Mouse (Mus musculus) MEL (cell line): Measurements from ENCODE around the gene Gm26741. TPM values are rescaled to one million over a fixed set of nuclear protein-coding genes. Genes with fewer than 3 reads are reported as not detected.

Experiments used
- DNase-seq: peaks from one replicate; pipeline ENCODE4 v3.0.0; 2011; ENCODE audit warnings: low read depth, low spot score
- H3K27ac ChIP-seq: 2 replicates; pipeline ENCODE4 v1.5.1; 2012; ENCODE audit warnings: low read depth, mild to moderate bottlenecking, control low read depth, low read length, moderate library complexity; ENCODE audit not compliant: control insufficient read depth
- H3K27me3 ChIP-seq, 2 experiments: fragments of 150-350 bp in 1 of 2; sonication (generic) in 1 of 2; 2 replicates each; pipeline ENCODE4 v1.6.1; 2012; ENCODE audit warnings: low read length in 2 of 2, mild to moderate bottlenecking in 2 of 2, improper control_type of control experiment in 1 of 2, moderate library complexity in 1 of 2; ENCODE audit not compliant: insufficient read depth in 2 of 2, control insufficient read depth in 1 of 2
- H3K36me3 ChIP-seq, 2 experiments: 2 replicates each; pipeline ENCODE4 v1.6.1; 2012 to 2014; ENCODE audit warnings: low read length in 2 of 2, improper control_type of control experiment in 1 of 2, inconsistent platforms in 1 of 2, mild to moderate bottlenecking in 1 of 2; ENCODE audit not compliant: insufficient read depth in 2 of 2, control insufficient read depth in 1 of 2
- H3K4me1 ChIP-seq, 2 experiments: fragments of 150-350 bp in 1 of 2; sonication (generic) in 1 of 2; 2 replicates each; pipeline ENCODE4 v1.6.1; 2012; ENCODE audit warnings: low read length in 2 of 2, improper control_type of control experiment in 1 of 2, mild to moderate bottlenecking in 1 of 2; ENCODE audit not compliant: insufficient read depth in 2 of 2, control insufficient read depth in 1 of 2
- H3K4me3 ChIP-seq, 2 experiments: fragments of 150-350 bp in 1 of 2; sonication (generic) in 1 of 2; 2 replicates each; pipeline ENCODE4 v1.5.1; 2012; ENCODE audit warnings: low read depth in 2 of 2, low read length in 2 of 2, mild to moderate bottlenecking in 2 of 2, moderate library complexity in 2 of 2, control low read depth in 1 of 2, improper control_type of control experiment in 1 of 2; ENCODE audit not compliant: control insufficient read depth in 1 of 2, insufficient read depth in 1 of 2
- H3K79me2 ChIP-seq: 2 replicates; pipeline ENCODE4 v1.6.1; 2012; ENCODE audit warnings: mild to moderate bottlenecking, low read length, moderate library complexity; ENCODE audit not compliant: control insufficient read depth, poor library complexity, insufficient read depth
- H3K9ac ChIP-seq: 2 replicates; pipeline ENCODE4 v1.6.1; 2012; ENCODE audit warnings: low read depth, mild to moderate bottlenecking, control low read depth, low read length, moderate library complexity; ENCODE audit not compliant: control insufficient read depth, poor library complexity, severe bottlenecking
- H3K9me3 ChIP-seq: fragments of 150-350 bp; sonication (generic); replicated peaks from 2 replicates; pipeline ENCODE4 v1.6.1; 2012; ENCODE audit warnings: mild to moderate bottlenecking, low read length, improper control_type of control experiment, moderate library complexity; ENCODE audit not compliant: insufficient read depth
- CHD1 ChIP-seq: IDR thresholded peaks from 2 replicates; pipeline ENCODE4 v1.6.1; 2012; ENCODE audit warnings: low read depth, mild to moderate bottlenecking, inconsistent platforms, low read length, improper control_type of control experiment
- ELF1 ChIP-seq: IDR thresholded peaks from 2 replicates; pipeline ENCODE4 v1.6.1; 2014; ENCODE audit warnings: low read depth, mild to moderate bottlenecking, inconsistent platforms, low read length, improper control_type of control experiment, moderate library complexity
- HCFC1 ChIP-seq: IDR thresholded peaks from 2 replicates; pipeline ENCODE4 v1.6.1; 2012; ENCODE audit warnings: low read depth, mild to moderate bottlenecking, inconsistent platforms, low read length, improper control_type of control experiment, moderate library complexity
- MAFK ChIP-seq: IDR thresholded peaks from 2 replicates; pipeline ENCODE4 v1.6.1; 2011; ENCODE audit warnings: low read depth, mild to moderate bottlenecking, low read length, improper control_type of control experiment, borderline replicate concordance
- MAX ChIP-seq: IDR thresholded peaks from 2 replicates; pipeline ENCODE4 v1.6.1; 2011; ENCODE audit warnings: low read length, improper control_type of control experiment
- MYB ChIP-seq: IDR thresholded peaks from 2 replicates; pipeline ENCODE4 v1.6.1; 2011; ENCODE audit warnings: mild to moderate bottlenecking, low read depth, low read length, improper control_type of control experiment
- NRF1 ChIP-seq: IDR thresholded peaks from 2 replicates; pipeline ENCODE4 v1.6.1; 2014; ENCODE audit warnings: low read depth, mild to moderate bottlenecking, inconsistent platforms, low read length, improper control_type of control experiment, moderate library complexity; ENCODE audit not compliant: poor library complexity, insufficient read depth, severe bottlenecking
- ZC3H11A ChIP-seq: IDR thresholded peaks from 2 replicates; pipeline ENCODE4 v1.6.1; 2012; ENCODE audit warnings: low read depth, mild to moderate bottlenecking, inconsistent platforms, low read length, improper control_type of control experiment
- ZKSCAN1 ChIP-seq: IDR thresholded peaks from 2 replicates; pipeline ENCODE4 v1.6.1; 2012; ENCODE audit warnings: low read depth, mild to moderate bottlenecking, inconsistent platforms, low read length, improper control_type of control experiment, moderate library complexity
- ZMIZ1 ChIP-seq: IDR thresholded peaks from 2 replicates; pipeline ENCODE4 v1.6.1; 2012; ENCODE audit warnings: low read depth, mild to moderate bottlenecking, inconsistent platforms, low read length, improper control_type of control experiment, moderate library complexity
- polyA plus RNA-seq, 2 experiments: library from polyadenylated mRNA; stranded (reverse) in 1 of 2; unstranded in 1 of 2; fragments of >175 nt in 1 of 2; fragments of >200 nt in 1 of 2; gene quantifications; 2 replicates each; pipeline versions ENCODE4 v1.2.1 to v1.2.4; 2012; ENCODE audit warnings: low replicate concordance in 2 of 2, low read depth in 1 of 2; ENCODE audit not compliant: insufficient read length in 2 of 2, insufficient read depth in 1 of 2, missing spikeins in 1 of 2
- total RNA-seq: library from RNA; depleted of rRNA; stranded (reverse); fragments of 300-350 nt; gene quantifications from 2 replicates; pipeline ENCODE4 v1.2.3, GENCODE M21; 2012

Gene Gm26741
- total and polyA plus RNA-seq, 3 experiments, result not detected

GRCm38 (mm10) chr10:52381845-52382591 lies 23.5 kb downstream of the Gm26741 start, which contains the start of gene Gopc (continued):
- TF ChIP-seq ZMIZ1 (no peak), ZC3H11A (no peak), ZKSCAN1 (no peak), MYB (no peak)

DNA sequence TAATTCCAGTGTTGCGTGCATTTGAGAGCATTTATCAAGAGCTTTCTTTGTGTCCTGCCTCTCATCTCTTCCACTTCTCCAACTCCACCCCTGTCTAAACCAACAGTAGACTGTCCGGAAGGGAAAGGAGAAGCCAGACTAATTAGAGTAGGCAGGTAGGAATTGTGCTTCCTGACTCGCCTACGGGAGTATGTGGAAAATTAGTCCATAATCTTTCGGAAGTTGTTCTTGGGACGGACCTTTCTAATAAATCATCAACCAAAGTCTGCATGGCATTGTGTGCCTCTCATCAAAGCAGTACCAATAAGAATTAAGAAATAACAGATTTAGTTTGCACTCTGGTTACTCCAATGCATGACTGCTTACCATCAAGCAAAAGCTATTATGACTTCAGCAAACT lies 24.5 kb downstream of the Gm26741 start:
- peaks cover 11% of the 10 kb centered on the region for H3K79me2 ChIP-seq
- peaks cover 0 to 21% of the 10 kb centered on the region in 2 experiments; a peak in 2 of 4 replicates for H3K4me1 ChIP-seq
- H3K4me3 ChIP-seq, result peak overlapping the region; percentile 60 to 85
- no peaks in the 10 kb centered on the region for H3K9me3 ChIP-seq
- no peak for DNase-seq
- H3K36me3 ChIP-seq, result peaks cover 0 to 19% of the 10 kb centered on the region in 2 experiments; a peak in 2 of 4 replicates
- peak overlapping the region; percentile 66 for H3K27ac ChIP-seq
- H3K9ac ChIP-seq, result peak overlapping the region; percentile 71
- H3K27me3 ChIP-seq, result no peaks in the 10 kb centered on the region
- TF ChIP-seq NRF1 (no peak), HCFC1 (0 out of 2 replicates have a peak, but pooled peaks have one; percentile 5), CHD1 (0 out of 2 replicates have a peak, but pooled peaks have one; percentile 18)

GRCm38 (mm10) chr10:52383522-52383921 lies 25.0 kb downstream of the Gm26741 start:
- no peak overlapping the region for H3K9ac ChIP-seq
- peak overlapping the region in 1 of 2 experiments; percentile 85; a peak in 2 of 4 replicates for H3K4me3 ChIP-seq
- peaks cover 0 to 21% of the 10 kb centered on the region in 2 experiments; a peak in 2 of 4 replicates for H3K4me1 ChIP-seq
- peaks cover 0 to 19% of the 10 kb centered on the region in 2 experiments; a peak in 2 of 4 replicates for H3K36me3 ChIP-seq
- H3K9me3 ChIP-seq, result no peaks in the 10 kb centered on the region
- DNase-seq, result no peak
- H3K27ac ChIP-seq, result no peak overlapping the region
- TF ChIP-seq HCFC1 (no peak), MAFK (no peak), ZKSCAN1 (no peak), ELF1 (no peak), NRF1 (no peak), MAX (no peak)
- H3K27me3 ChIP-seq, result no peaks in the 10 kb centered on the region
- H3K79me2 ChIP-seq, result peaks cover 11% of the 10 kb centered on the region
